Mouse (Mus musculus) 416B (cell line): ENCODE data around the gene Lyrm1.
A peak's percentile ranks its signal among the peaks of the same experiment; 100 is the strongest.

ENCODE experiments used
- DNase-seq: peaks from one replicate; pipeline ENCODE4 v3.0.0; 2011; ENCODE audit warnings: low read depth

Lyrm1 gene

GRCm38 (mm10) chr7:119895639-119896512, at the start of gene Lyrm1, which contains the start of gene Dcun1d3:
Lyrm1 (plus strand) TSS chr7:119895861.
Dcun1d3 (minus strand) TSS chr7:119896298.
- DNase-seq = peak; percentile 98

- no peak for DNase-seq
These were observed 48.3 kb upstream of the Lyrm1 start for GRCm38 (mm10) chr7:119847396-119847795.

- DNase-seq = peak; percentile 35
These were observed 46.6 kb upstream of the Lyrm1 start for GRCm38 (mm10) chr7:119849096-119849495.

GRCm38 (mm10) chr7:119850737-119851136, 44.9 kb upstream of the Lyrm1 start:
- DNase-seq = no peak

- DNase-seq = no peak
These were observed 43.2 kb upstream of the Lyrm1 start for GRCm38 (mm10) chr7:119852494-119852893.

- no peak for DNase-seq
These were observed 42.5 kb upstream of the Lyrm1 start for GRCm38 (mm10) chr7:119853186-119853585.

- DNase-seq = no peak
These were observed 41.3 kb upstream of the Lyrm1 start for GRCm38 (mm10) chr7:119854362-119854761.

- no peak for DNase-seq
These were observed 40.6 kb upstream of the Lyrm1 start for GRCm38 (mm10) chr7:119855031-119855430.

GRCm38 (mm10) chr7:119859476-119859875, 36.2 kb upstream of the Lyrm1 start:
- peak; percentile 28 for DNase-seq

- no peak for DNase-seq
These were observed 35.5 kb upstream of the Lyrm1 start for GRCm38 (mm10) chr7:119860116-119860515.

GRCm38 (mm10) chr7:119860554-119860953, 35.1 kb upstream of the Lyrm1 start:
- no peak for DNase-seq

GRCm38 (mm10) chr7:119860971-119861334, 34.7 kb upstream of the Lyrm1 start:
- no peak for DNase-seq

- peak; percentile 87 for DNase-seq
These were observed 34.1 kb upstream of the Lyrm1 start for GRCm38 (mm10) chr7:119861335-119862091.

GRCm38 (mm10) chr7:119862167-119862566, 33.5 kb upstream of the Lyrm1 start:
- no peak for DNase-seq

GRCm38 (mm10) chr7:119864500-119864899, 31.2 kb upstream of the Lyrm1 start:
- DNase-seq = no peak

- no peak for DNase-seq
These were observed 29.5 kb upstream of the Lyrm1 start for GRCm38 (mm10) chr7:119866136-119866535.

GRCm38 (mm10) chr7:119872204-119872603, 23.5 kb upstream of the Lyrm1 start:
- DNase-seq = no peak

- no peak for DNase-seq
These were observed 22.6 kb upstream of the Lyrm1 start for GRCm38 (mm10) chr7:119873050-119873449.

- DNase-seq = no peak
These were observed 19.8 kb upstream of the Lyrm1 start for GRCm38 (mm10) chr7:119875776-119876440.

GRCm38 (mm10) chr7:119879171-119879570, 16.5 kb upstream of the Lyrm1 start:
- DNase-seq = peak; percentile 61

- DNase-seq = peak; percentile 54
These were observed 15.3 kb upstream of the Lyrm1 start for GRCm38 (mm10) chr7:119880345-119880744.

- DNase-seq = no peak
These were observed 14.4 kb upstream of the Lyrm1 start for GRCm38 (mm10) chr7:119881229-119881628.
